Mouse (Mus musculus) megakaryocyte, embryonic 14.5 days (primary cell): Measurements from ENCODE around the gene Chadl. TPM values are rescaled to one million over a fixed set of nuclear protein-coding genes. Genes with fewer than 3 reads are reported as not detected.

ENCODE experiments used
- H3K27me3 ChIP-seq: replicated peaks from 2 replicates; pipeline ENCODE3; 2012; ENCODE audit warnings: inconsistent platforms
- H3K36me3 ChIP-seq: replicated peaks from 2 replicates; pipeline ENCODE3; 2012; ENCODE audit warnings: low read length, inconsistent platforms, mixed read lengths
- H3K4me1 ChIP-seq: 2 replicates; pipeline ENCODE4 v1.6.1; 2012; ENCODE audit warnings: inconsistent platforms
- H3K4me3 ChIP-seq: replicated peaks from 2 replicates; pipeline ENCODE3; 2012; ENCODE audit warnings: moderate library complexity, mild to moderate bottlenecking, inconsistent platforms
- H3K9me3 ChIP-seq: 2 replicates; pipeline ENCODE4 v1.6.1; 2012; ENCODE audit warnings: inconsistent platforms
- FLI1 ChIP-seq: IDR thresholded peaks from 2 replicates; pipeline ENCODE4 v1.6.1; 2012; ENCODE audit warnings: low read length, inconsistent platforms, mixed read lengths
- GATA1 ChIP-seq: IDR thresholded peaks from 3 replicates; pipeline ENCODE4 v1.6.1; 2012; ENCODE audit warnings: mixed read lengths, low read length, inconsistent platforms, borderline replicate concordance
- polyA plus RNA-seq: library from polyadenylated mRNA; stranded (reverse); fragments of >175 nt; gene quantifications from 2 replicates; pipeline ENCODE4 v1.2.3, GENCODE M21; 2012; ENCODE audit warnings: low replicate concordance; ENCODE audit not compliant: insufficient read depth

Gene Chadl
- polyA plus RNA-seq, 1 experiment = not detected

DNA sequence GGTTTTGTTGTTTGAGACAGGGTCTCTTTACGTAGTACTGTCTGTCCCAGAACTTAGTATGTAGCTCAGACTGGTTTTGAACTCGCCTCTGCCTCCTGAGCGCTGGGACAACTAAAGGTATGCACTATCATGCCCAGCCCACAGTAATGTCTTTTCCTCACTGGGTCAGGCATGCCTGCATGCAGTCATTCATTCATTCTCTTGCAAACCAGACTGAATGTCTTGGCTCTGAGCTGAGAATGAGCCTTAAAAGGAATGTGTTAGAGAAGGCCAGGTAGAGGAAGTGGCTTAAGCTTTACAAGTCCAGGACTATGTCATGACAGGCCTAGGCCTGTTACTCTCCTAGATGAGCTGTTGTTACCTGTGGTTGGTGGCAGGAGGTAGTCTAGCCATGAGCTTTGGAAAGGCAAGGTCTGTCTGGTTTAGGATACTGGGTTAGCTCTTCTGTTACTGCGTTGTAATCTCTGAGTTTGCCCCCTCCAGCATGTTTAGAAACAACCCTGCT is 16.7 kb downstream of the Chadl start:
- TF ChIP-seq GATA1 = no peak
- no peak for TF ChIP-seq FLI1
- Histone ChIP-seq H3K9me3 (no peaks in the 10 kb centered on the region), H3K27me3 (no peaks in the 10 kb centered on the region), H3K36me3 (peaks cover 93% of the 10 kb centered on the region), H3K4me1 (peaks cover 16% of the 10 kb centered on the region), H3K4me3 (no peak overlapping the region)

GRCm38 (mm10) chr15:81676637-81677036 is 20.4 kb downstream of the Chadl start:
- H3K27me3 ChIP-seq = no peaks in the 10 kb centered on the region
- no peaks in the 10 kb centered on the region for H3K9me3 ChIP-seq
- peaks cover 16% of the 10 kb centered on the region for H3K4me1 ChIP-seq
- peaks cover 87% of the 10 kb centered on the region for H3K36me3 ChIP-seq
- no peak for TF ChIP-seq FLI1
- no peak for TF ChIP-seq GATA1
- no peak overlapping the region for H3K4me3 ChIP-seq

DNA sequence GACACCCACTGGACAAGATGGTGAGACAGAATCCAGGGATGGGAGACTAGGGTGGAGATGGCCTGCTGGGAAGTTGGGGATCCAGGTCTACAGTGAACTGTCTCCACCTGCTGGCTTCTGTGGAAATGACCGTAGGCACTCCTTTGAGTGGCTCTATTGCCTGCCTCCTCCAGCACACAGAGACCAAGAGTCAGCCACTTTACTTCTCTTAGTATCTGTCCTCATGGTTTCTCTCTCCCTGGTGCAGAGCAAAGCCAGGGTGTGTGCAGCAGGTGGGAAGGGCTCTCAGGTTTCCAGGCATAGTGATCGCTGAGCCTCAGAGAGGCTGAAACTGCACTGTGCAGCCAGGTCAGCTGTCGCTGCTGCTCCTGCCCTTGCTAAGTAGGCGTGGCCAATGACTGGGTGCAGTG is 26.9 kb downstream of the Chadl start:
- no peak for TF ChIP-seq GATA1
- TF ChIP-seq FLI1 = no peak
- H3K4me1 ChIP-seq = peaks cover 17% of the 10 kb centered on the region
- H3K4me3 ChIP-seq = no peak overlapping the region
- peaks cover 77% of the 10 kb centered on the region for H3K36me3 ChIP-seq
- no peaks in the 10 kb centered on the region for H3K27me3 ChIP-seq
- H3K9me3 ChIP-seq = no peaks in the 10 kb centered on the region

DNA sequence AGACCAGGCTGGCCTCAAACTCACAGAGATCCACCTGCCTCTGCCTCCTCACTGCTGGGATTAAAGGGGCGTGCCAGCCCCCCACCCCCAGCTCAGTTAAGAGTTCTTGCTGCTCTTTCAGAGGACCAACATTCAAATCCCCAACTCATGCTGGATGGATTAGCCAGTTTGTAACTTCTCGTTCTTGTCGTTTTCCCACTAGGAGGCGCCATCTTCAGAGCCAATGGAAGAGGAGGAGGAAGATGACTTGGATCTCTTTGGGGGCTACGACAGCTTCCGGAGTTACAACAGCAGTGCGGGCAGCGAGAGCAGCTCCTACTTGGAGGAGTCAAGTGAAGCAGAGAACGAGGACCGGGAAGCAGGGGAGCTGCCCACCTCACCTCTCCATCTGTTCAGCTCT is 30.1 kb downstream of the Chadl start:
- H3K4me3 ChIP-seq = no peak overlapping the region
- H3K9me3 ChIP-seq = no peaks in the 10 kb centered on the region
- TF ChIP-seq GATA1 (no peak), FLI1 (no peak)
- peaks cover 25% of the 10 kb centered on the region for H3K4me1 ChIP-seq
- H3K27me3 ChIP-seq = no peaks in the 10 kb centered on the region
- peaks cover 50% of the 10 kb centered on the region for H3K36me3 ChIP-seq

DNA sequence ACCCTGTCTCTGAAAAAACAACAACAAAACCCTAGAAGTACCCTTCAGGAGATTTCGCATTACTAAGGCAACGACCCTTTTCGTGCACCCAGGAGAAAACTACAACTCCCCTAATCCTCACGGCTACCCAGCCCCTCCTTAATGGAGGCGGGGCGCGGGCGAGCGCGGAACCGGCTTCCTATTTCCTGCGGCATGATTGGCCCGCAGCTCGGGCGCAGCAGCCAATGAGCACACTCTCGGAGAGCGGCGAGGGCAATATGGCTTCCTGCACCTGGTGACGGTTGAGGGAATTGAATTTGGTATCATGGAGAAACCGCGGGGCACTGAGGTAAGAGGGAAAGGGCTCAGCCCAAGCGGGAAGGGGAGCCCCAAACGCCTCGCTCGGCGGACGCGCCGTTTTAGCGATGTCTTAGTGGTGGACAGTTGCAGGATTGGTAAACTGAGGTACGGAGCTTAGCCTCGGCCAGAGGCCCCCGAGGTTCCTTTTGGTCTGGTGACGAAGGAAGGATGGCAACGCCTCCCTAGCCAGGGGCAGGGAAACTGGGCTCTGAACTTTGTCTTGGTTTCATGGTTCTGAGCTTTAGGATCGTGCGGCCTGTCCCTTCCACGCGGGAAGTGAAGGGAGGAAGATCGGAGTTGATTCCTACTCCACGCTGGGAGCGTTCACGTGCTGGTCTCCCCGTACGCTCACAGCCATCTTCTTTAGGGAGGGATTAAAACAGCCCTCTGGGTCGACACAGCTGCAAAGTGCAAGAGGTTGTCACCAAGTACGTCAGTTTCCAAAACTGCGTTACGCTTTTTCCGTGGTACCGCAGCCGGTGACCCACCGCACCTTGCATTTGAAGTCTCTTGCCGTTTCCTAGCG is 33.2 kb downstream of the Chadl start, which contains the start of gene L3mbtl2:
L3mbtl2 (plus strand) TSS at position 193 of the 865 bp plus-strand sequence.
- peak within 1 kb of the TSS; percentile 98 for H3K4me3 ChIP-seq
- H3K27me3 ChIP-seq = no peaks in the 10 kb centered on the region
- H3K9me3 ChIP-seq = no peaks in the 10 kb centered on the region
- peaks cover 22% of the 10 kb centered on the region for H3K36me3 ChIP-seq
- H3K4me1 ChIP-seq = peaks cover 25% of the 10 kb centered on the region
- no peak for TF ChIP-seq FLI1
- no peak for TF ChIP-seq GATA1

DNA sequence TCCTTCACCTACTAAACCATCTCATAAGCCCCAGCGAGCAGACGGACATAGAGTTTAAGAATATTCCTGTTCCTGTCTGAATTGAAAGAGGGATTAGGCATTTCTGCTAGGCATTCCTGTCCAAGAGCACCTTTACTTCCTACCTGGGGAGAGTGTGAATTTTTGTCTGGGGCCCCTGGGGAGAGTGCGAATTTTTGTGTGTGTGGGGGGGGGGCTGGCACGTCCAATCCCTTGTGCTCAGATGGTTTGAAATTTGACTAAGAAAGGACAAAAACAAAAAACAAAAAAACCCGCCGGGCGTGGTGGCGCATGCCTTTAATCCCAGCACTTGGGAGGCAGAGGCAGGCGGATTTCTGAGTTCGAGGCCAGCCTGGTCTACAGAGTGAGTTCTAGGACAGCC is 33.8 kb downstream of the Chadl start:
- peak overlapping the region; percentile 98 for H3K4me3 ChIP-seq
- H3K27me3 ChIP-seq = no peaks in the 10 kb centered on the region
- no peaks in the 10 kb centered on the region for H3K9me3 ChIP-seq
- no peak for TF ChIP-seq GATA1
- TF ChIP-seq FLI1 = no peak
- H3K4me1 ChIP-seq = peaks cover 25% of the 10 kb centered on the region
- H3K36me3 ChIP-seq = peaks cover 16% of the 10 kb centered on the region

DNA sequence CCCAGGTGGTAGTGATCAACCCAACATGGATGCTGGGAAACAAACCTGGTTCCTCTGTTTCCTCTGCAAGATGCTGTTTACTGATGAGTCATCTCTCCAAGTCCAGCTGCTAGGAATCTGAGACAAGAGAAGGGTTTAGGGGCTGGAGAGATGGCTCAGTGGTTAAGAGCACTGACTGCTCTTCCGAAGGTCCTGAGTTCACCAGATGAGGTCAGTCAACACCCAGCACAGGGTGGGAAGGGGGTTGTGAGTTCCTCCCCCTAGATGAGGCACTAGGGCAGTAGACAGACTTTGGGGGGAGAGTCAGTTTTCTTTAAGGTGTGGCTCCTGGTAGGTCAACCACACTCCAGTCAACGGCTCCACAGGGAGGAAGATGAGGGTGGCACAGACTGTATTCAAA is 35.4 kb downstream of the Chadl start:
- H3K9me3 ChIP-seq = no peaks in the 10 kb centered on the region
- H3K27me3 ChIP-seq = peaks cover 2% of the 10 kb centered on the region
- no peak overlapping the region for H3K4me3 ChIP-seq
- H3K4me1 ChIP-seq = peaks cover 15% of the 10 kb centered on the region; the same call in 1 of the 2 replicates
- H3K36me3 ChIP-seq = no peaks in the 10 kb centered on the region
- TF ChIP-seq GATA1 = no peak
- TF ChIP-seq FLI1 = no peak

GRCm38 (mm10) chr15:81650636-81651035 is 46.5 kb downstream of the Chadl start:
- Histone ChIP-seq H3K9me3 (peaks cover 7% of the 10 kb centered on the region; the same call in 1 of the 2 replicates), H3K4me3 (no peak overlapping the region), H3K4me1 (no peaks in the 10 kb centered on the region), H3K36me3 (peaks cover 67% of the 10 kb centered on the region), H3K27me3 (peaks cover 1% of the 10 kb centered on the region)
- TF ChIP-seq GATA1 = no peak
- no peak for TF ChIP-seq FLI1

- H3K27me3 ChIP-seq = no peaks in the 10 kb centered on the region
- H3K4me3 ChIP-seq = no peak overlapping the region
- no peak for TF ChIP-seq GATA1
- no peak for TF ChIP-seq FLI1
- peaks cover 7% of the 10 kb centered on the region; the same call in 1 of the 2 replicates for H3K9me3 ChIP-seq
- H3K36me3 ChIP-seq = peaks cover 76% of the 10 kb centered on the region
- H3K4me1 ChIP-seq = no peaks in the 10 kb centered on the region
Measured at GRCm38 (mm10) chr15:81649516-81650455, 47.3 kb downstream of the Chadl start.

Other genes starting within 250 kb of the Chadl start
- gene Rbx1, start 231.0 kb downstream of the Chadl start, polyA plus RNA-seq = 14.1 and 67.6 TPM in 2 replicates
- gene Ep300, start 111.9 kb downstream of the Chadl start, polyA plus RNA-seq = 8.5 and 14.3 TPM in 2 replicates
- 3.1 and 6.9 TPM in 2 replicates for gene L3mbtl2, start 33.4 kb downstream of the Chadl start, polyA plus RNA-seq
- gene Zc3h7b, start 47.8 kb upstream of the Chadl start, polyA plus RNA-seq = 15.0 and 23.1 TPM in 2 replicates
- gene Rangap1, start 48.2 kb upstream of the Chadl start, polyA plus RNA-seq = 150 and 284 TPM in 2 replicates
- 6.1 and 10.8 TPM in 2 replicates for gene Tef, start 105.1 kb upstream of the Chadl start, polyA plus RNA-seq
- gene Tob2, start 161.5 kb upstream of the Chadl start, polyA plus RNA-seq = 16.1 and 26.6 TPM in 2 replicates
- 4.8 and 12.6 TPM in 2 replicates for gene Phf5a, start 174.6 kb upstream of the Chadl start, polyA plus RNA-seq
- 36.5 and 110 TPM in 2 replicates for gene Aco2, start 175.0 kb upstream of the Chadl start, polyA plus RNA-seq
- 38.3 and 52.6 TPM in 2 replicates for gene Polr3h, start 229.0 kb upstream of the Chadl start, polyA plus RNA-seq
- gene Csdc2, start 239.5 kb upstream of the Chadl start, polyA plus RNA-seq = not detected in 2 replicates